ENCODE assay signal across 9 mouse cellular contexts in the genomic region with DNA sequence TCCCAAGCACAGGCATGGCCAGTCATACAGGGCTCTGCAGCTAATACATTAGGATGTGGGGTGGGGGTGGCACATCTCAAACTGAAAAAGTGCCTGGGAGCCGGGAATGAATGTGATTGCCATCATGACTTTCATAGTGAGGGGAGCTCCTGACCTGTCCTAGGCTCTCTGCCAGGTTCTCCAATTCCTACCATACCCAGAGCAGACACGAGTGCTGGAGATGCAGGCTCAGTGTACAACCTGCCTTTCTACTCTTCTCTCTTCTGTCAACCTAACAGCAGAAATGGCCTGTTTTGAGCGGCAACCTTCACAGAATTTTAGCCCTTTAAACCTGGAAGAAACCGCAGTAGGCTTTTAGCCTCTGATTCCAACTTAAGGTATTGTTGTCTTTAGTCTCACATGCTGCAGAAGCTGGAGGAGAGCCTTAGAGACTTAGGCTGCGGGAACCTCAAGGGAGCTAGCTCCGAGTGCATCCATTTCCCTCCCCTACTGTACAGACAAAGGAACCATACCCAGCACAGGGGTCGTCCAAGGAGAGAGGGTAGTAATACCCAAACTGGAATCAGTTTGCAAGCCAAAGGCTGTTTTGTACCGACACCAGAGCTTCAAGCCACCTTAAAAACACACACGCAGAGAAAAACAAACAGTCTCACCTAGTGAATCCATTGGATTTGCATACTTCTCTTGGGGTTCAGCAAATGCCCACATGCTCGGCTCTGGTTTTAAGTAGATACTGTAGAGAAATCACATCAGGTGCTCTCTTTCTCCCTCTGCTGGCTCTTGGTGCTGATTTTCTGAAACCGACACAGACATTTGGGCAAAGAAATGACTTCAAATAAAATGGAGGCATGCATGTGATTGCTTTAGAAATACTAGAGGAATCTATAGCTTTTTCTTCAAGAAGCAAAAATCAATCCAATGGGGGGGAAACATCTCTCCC.
DNase-seq lines count a peak whose midpoint lies in the region; ATAC-seq lines count a peak whose summit lies in the region.
"Had no signal": no experiment of that assay in that cellular context is flagged by ENCODE, and none has a peak within 500 bp of the region (broad histone marks: within the 10 kb centered on the region; RNA-seq: fewer than 3 reads in every experiment).

No protein-coding gene starts in this region.

- H3K9me3 ChIP-seq in neural tube, embryonic 14.5 days (ENCODE audit: control insufficient read depth, low read length): no peaks in the 10 kb centered on the region
- H3K9me3 ChIP-seq: embryonic facial prominence, embryonic 13.5 days; limb, embryonic 13.5 days had no signal

- WGBS in neural tube, embryonic 14.5 days: 38% methylated on average over 11 of the region's 11 CpGs

- H3K27ac ChIP-seq in neural tube, embryonic 14.5 days (ENCODE audit: low read depth, low read length): peak overlapping the region; percentile 65
- H3K27ac ChIP-seq: embryonic facial prominence, embryonic 13.5 days; limb, embryonic 13.5 days had no signal

- H3K4me2 ChIP-seq in neural tube, embryonic 14.5 days (ENCODE audit: low read depth, low read length): peak overlapping the region; percentile 19; the same call in 1 of the 2 replicates
- H3K4me2 ChIP-seq: embryonic facial prominence, embryonic 13.5 days; limb, embryonic 13.5 days had no signal

- H3K4me1 ChIP-seq in neural tube, embryonic 14.5 days (ENCODE audit: control insufficient read depth, insufficient read depth, low read length): peaks cover 3% of the 10 kb centered on the region; the same call in 1 of the 2 replicates
- H3K4me1 ChIP-seq: embryonic facial prominence, embryonic 13.5 days; limb, embryonic 13.5 days had no signal

- intact Hi-C loops in gastrocnemius, postnatal 36 days (cut with DNase I): no loop called here

- DNase-seq in A20 (ENCODE audit: low read depth, low spot score) (peak; percentile 17), ES-CJ7 (ENCODE audit: low read depth, low spot score) (peak; percentile 56)
- DNase-seq in embryo, embryonic 10 days (ENCODE audit: low spot score): peak; percentile 11
- DNase-seq in layer of hippocampus, adult 8-10 months (ENCODE audit: low spot score in 2 of 2): peak; percentile 56
- no peak for DNase-seq in spleen, postnatal 14 days (ENCODE audit: low spot score in 2 of 2)
- DNase-seq in gastrocnemius, postnatal 36 days: no peak

- no peaks in the 10 kb centered on the region for H3K27me3 ChIP-seq in neural tube, embryonic 14.5 days (ENCODE audit: control insufficient read depth, insufficient read depth, low read length)
- H3K27me3 ChIP-seq: embryonic facial prominence, embryonic 13.5 days; limb, embryonic 13.5 days had no signal

- ATAC-seq in neural tube, embryonic 14.5 days (ENCODE audit: low read depth): peak; percentile 82

- no peak overlapping the region for H3K9ac ChIP-seq in neural tube, embryonic 14.5 days (replicated peaks; ENCODE audit: low read depth, low read length)
- H3K9ac ChIP-seq: embryonic facial prominence, embryonic 13.5 days; limb, embryonic 13.5 days had no signal

- H3K4me3 ChIP-seq in neural tube, embryonic 14.5 days (ENCODE audit: low read depth, low read length): no peak overlapping the region
- H3K4me3 ChIP-seq: embryonic facial prominence, embryonic 13.5 days; limb, embryonic 13.5 days had no signal

- no peaks in the 10 kb centered on the region for H3K36me3 ChIP-seq in neural tube, embryonic 14.5 days (ENCODE audit: control insufficient read depth, insufficient read depth, low read length)
- H3K36me3 ChIP-seq: embryonic facial prominence, embryonic 13.5 days; limb, embryonic 13.5 days had no signal

Comparison
In these comparisons a context has a peak if more than half of its experiments do, and no peak if none do; other contexts are left out.
1. DNase-seq: peak in A20 (single experiment), ES-CJ7 (single experiment), embryo, embryonic 10 days (single experiment) and layer of hippocampus, adult 8-10 months (2 of 2); none in spleen, postnatal 14 days (0 of 2) and gastrocnemius, postnatal 36 days (0 of 2).